Mouse (Mus musculus): ENCODE results near the gene Sigmar1.

DNA sequence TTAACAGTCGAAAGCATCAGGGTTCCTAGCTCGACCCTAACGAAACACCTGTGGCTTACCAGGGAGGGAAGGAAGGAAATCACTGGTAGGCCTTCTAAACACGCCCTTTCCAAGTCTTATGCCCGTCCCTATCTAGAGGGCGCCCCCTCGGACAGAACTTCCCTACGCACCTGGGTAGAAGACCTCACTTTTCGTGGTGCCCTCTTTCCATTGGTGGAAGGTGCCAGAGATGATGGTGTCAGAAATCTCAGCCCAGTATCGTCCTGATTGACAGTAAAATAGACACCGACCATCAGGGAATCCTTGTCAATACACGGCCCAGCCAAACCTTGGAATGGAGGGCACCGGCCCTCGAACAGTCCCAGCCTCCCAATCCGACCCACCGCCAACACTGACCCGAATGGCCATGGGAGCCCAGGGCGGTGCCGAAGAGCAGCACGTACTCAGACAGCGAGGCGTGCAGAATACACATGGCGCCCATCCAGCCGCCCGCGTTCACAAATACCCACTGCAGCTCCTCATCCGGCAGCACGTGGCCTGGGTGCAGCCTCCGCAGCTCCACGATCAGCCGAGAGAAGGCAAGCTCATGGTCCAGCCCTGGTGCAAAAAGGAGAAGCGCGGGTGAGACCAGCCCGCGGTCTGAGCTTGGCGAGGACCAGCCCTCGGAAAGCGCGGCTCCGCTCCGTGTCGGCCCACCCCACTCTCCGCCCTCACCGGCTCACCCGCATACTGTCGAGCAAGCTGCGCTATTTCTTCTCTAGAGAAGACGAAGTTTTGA, 15.4 kb downstream of the Sigmar1 start:
- TF ChIP-seq POLR2A (IDR thresholded peaks at IDR 0.05; ENCODE audit: extremely low read depth, insufficient read depth, low read length) = no peak
- TF ChIP-seq CTCF (IDR thresholded peaks at IDR 0.05; ENCODE audit: low read depth, low read length) = 0 out of 2 replicates have a peak, but pooled peaks have one; percentile 4
